Mouse (Mus musculus): ENCODE data around the gene Snrnp40. TPM values are rescaled to one million over a fixed set of nuclear protein-coding genes. Genes with fewer than 3 reads are reported as not detected.

The Snrnp40 gene
- 10 to 100 TPM; 62.6 to 69.9 TPM for total RNA-seq (2023)

GRCm38 (mm10) chr4:130359486-130360237 lies at the start of gene Snrnp40, which contains the start of gene Zcchc17:
Gene Snrnp40 (plus strand): TSS chr4:130360132.
Gene Zcchc17 (minus strand): TSS chr4:130359943.

Other genes starting within 250 kb of the Snrnp40 start
- gene Hcrtr1, start 220.8 kb upstream of the Snrnp40 start, total RNA-seq (2023), result not detected
- gene Tinagl1, start 185.0 kb upstream of the Snrnp40 start, total RNA-seq (2023), result not detected
- not detected for gene Gm853, start 137.7 kb upstream of the Snrnp40 start, total RNA-seq (2023)
- gene Serinc2, start 80.9 kb upstream of the Snrnp40 start, total RNA-seq (2023), result not detected
- gene Fabp3, start 51.5 kb upstream of the Snrnp40 start, total RNA-seq (2023), result not detected
- not detected for gene Gm10570, start 51.5 kb upstream of the Snrnp40 start, total RNA-seq (2023)
- 10 to 100 TPM; 31.1 to 34.5 TPM for gene Zcchc17, start 189 bp upstream of the Snrnp40 start, total RNA-seq (2023)
- not detected for gene Nkain1, start 214.0 kb downstream of the Snrnp40 start, total RNA-seq (2023)